Mouse (Mus musculus): ENCODE measurements around the gene Grik4.

- TF ChIP-seq CTCF (IDR thresholded peaks at IDR 0.05; ENCODE audit: low read depth, low read length) (no peak), POLR2A (IDR thresholded peaks at IDR 0.05; ENCODE audit: extremely low read depth, insufficient read depth, low read length) (no peak)
These were observed 37.3 kb downstream of the Grik4 start for GRCm38 (mm10) chr9:42906995-42907394.

Data from liver, adult 2 months (tissue).